Mouse (Mus musculus) mouse embryonic stem cell (cell line): Measurements from ENCODE around the gene Tcta.
"Not testable (repeated sequence)": the region's sequence is repeated elsewhere in the genome, so short reads cannot be mapped to it uniquely, and the experiment has no call there.

Experiments used
- in situ Hi-C, 2 experiments: fragments of 300-500 bp; cut with MboI; formaldehyde crosslinking; loops; 1 replicate in 1 of 2; 3 replicates in 1 of 2; pipeline ENCODE4 v1.14.3; 2019 to 2020; ENCODE audit warnings: low sequenced_read_pairs in 2 of 2, low pct_unique_long_range_greater_than_20kb in 1 of 2, mixed read lengths in 1 of 2; ENCODE audit not compliant: unreplicated experiment in 1 of 2

Gene Tcta

GRCm38 (mm10) chr9:108324784-108325183 lies 18.8 kb upstream of the Tcta start:
- in situ Hi-C loops: no loop called here

DNA sequence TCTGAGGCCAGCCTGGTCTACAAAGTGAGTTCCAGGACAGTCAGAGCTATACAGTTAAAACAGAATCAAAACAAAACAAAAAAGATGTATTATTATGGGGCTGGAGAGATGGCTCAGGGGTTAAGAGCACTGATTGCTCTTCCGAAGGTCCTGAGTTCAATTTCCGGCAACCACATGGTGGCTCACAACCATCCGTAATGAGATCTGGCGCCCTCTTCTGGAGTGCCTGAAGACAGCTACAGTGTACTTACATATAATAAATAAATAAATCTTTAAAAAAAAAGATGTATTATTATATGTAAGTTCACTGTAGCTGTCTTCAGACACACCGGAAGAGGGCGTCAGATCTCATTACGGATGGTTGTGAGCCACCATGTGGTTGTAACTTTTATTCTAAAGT lies 16.1 kb upstream of the Tcta start:
- in situ Hi-C loops: not testable (repeated sequence)

DNA sequence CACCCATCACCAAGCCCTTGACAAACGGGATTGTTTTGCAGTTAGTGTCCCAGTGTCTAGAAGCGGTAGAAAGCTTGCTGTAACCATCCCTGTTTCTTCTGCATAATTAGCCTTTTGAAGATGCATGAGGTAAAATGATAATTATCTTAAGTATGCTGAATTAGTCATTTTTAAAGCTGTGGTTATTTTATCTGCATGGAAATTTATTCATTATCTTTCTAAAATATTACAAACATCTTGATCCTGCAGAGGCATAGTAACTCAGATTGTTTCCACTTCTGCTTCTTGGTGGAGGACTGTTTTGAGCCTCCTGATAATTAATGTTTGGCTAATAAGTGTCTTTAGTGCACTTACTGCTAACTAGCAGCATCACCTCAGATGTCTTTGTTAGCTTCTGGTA lies 12.5 kb upstream of the Tcta start:
- in situ Hi-C loops: no loop called here

DNA sequence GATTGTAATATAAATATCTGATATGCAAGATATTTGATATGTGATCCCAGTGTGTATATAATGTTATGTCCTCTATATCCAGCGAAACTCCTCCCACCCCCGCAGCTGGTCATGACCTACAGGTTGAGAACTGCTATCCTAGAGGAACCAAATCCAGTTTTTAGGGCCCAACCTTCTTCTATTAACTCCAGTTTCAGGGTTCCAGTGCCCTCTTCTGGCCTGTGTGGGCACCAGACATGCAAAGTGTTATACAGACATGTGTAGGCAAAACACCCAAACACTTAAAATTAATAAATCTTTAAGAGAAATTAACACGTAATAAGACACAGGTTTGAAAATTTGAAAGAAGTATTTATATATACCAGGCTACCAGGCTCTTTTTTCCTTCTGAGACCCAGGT lies 11.6 kb upstream of the Tcta start:
- in situ Hi-C loops: no loop called here

DNA sequence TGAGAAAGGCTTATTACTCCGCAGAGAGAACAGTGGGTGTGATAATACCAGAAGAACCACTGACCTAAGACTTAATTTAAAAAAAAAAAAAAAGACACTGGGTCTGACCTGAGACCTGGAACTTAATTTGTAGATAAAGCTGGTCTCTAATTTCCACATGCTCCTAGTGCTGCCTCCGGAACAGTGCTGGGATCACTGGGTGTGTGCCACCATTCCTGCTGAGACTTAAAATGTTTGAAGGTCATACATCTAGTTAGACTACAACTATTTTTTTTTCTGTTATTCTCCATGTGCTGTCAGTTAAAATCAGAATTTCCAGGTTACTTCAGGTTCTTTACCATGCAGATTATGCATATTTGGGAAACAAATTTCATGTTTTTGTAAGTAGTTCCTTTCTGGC lies 2.2 kb upstream of the Tcta start:
- in situ Hi-C loops: no loop called here

GRCm38 (mm10) chr9:108307021-108307807 lies 1.3 kb upstream of the Tcta start:
- in situ Hi-C loops: no loop called here

DNA sequence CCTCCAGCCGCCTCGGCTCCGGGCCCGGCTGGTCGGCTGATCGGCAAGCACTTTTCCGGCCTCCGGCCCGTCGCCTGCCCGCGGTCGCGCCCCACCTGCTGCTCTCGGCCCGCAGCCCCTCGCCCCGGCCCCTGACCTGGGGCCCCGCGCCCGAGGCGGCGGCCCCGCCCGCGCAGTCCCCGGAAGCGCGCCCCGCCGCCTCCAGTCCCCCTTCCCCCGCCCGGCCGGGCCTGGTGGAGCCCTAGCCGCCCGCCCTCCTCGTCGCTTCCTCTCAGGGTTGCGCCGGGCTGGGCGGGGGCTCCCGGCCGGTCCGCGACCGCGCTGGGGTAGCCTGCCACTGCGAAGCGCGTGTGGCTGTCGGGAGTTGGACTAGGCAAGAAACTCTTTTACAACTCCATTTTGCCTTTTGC lies 616 bp upstream of the Tcta start:
- in situ Hi-C loops: no loop called here

- in situ Hi-C loops: no loop called here
Measured at GRCm38 (mm10) chr9:108305170-108305569, 790 bp downstream of the Tcta start.

- in situ Hi-C loops: no loop called here
Measured at GRCm38 (mm10) chr9:108304716-108305115, 1.2 kb downstream of the Tcta start.

GRCm38 (mm10) chr9:108301853-108302252 lies 4.1 kb downstream of the Tcta start:
- in situ Hi-C loops: no loop called here

DNA sequence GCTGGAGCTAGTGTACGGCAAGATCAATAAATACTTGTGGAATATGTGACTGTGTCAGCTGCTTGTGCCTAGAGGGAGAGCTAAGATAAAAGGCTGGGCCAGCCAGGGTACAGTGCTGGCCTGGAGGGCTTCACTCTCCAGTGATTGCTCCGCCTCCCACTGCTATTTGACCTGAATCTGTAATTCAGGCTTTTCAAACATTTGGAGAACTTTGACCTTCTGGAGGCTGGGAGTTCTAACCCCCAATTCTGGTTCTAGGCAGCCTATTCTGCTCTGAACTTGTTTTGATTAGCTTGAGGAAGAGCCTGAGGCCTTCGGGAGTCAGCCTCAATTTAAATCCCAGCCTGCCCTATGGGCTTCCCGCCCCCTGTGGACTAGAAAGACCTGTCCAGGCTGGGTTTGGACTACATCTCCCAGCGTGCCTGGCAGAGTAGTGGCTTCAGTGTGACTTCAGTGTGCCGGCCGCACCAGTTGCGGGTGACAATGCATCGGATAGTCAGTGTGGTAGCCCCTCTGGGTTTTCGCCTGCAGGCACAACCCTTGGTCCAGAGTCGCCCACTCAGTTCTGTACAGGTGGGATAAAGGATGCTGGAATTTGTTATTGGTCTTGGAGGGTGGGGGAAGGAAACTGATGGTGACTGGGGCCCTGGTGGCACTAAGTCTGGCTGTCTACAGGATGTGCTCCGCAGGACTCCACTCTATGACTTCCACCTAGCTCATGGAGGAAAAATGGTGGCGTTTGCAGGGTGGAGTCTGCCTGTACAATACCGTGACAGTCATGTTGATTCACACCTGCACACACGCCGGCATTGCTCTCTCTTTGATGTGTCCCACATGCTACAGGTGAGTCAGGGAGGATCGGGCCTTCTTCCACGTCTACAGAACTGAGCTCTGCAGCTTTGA lies 9.3 kb downstream of the Tcta start, which contains the start of gene Amt:
Gene Amt (plus strand): TSS at position 401 of the 903 bp plus-strand sequence.
- in situ Hi-C loops: no loop called here

GRCm38 (mm10) chr9:108290773-108291172 lies 15.2 kb downstream of the Tcta start:
- in situ Hi-C loops: no loop called here

- in situ Hi-C loops: no loop called here
Measured at GRCm38 (mm10) chr9:108290016-108290750, 15.8 kb downstream of the Tcta start, which contains the start of gene Nicn1. Gene Nicn1 (plus strand): TSS chr9:108290429.

DNA sequence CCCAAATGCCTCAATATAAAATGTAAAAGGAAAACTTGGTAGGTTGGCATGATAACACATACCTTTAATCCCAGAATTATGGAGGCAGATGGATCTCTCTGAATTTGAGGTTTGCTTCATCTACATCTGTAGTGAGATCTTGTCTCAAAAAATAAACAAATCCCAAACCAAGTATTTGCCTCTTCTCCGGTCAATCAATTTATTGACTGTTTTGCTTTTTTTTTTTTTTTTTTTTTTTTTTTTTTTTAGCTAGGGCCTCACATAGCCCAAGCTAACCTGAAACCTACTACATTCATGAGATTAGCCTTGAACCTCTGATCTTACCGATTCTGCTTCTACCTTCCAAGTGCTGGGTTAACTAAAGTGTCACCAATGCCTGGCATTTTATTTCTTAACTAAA lies 16.6 kb downstream of the Tcta start:
- in situ Hi-C loops: no loop called here

- in situ Hi-C loops: not testable (repeated sequence)
Measured at GRCm38 (mm10) chr9:108287526-108288238, 18.3 kb downstream of the Tcta start.

DNA sequence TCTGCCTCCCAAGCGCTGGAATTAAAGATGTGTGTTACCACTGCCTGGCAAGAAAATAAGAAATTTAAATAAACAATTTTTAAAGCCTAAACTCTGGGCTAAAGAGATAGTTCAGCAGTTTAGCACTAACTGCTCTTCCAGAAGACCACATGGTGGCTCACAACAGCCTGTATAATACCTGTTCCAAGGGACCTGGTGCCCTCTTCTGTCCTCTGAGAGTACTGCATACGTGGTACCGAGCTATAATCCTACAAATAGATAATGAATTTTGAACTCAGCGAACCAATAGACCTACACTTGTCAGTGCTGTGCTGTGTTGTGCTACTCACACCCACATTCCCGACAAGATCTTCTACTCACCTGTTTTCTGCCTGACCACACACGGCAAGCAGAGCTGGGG lies 21.6 kb downstream of the Tcta start:
- in situ Hi-C loops: no loop called here

DNA sequence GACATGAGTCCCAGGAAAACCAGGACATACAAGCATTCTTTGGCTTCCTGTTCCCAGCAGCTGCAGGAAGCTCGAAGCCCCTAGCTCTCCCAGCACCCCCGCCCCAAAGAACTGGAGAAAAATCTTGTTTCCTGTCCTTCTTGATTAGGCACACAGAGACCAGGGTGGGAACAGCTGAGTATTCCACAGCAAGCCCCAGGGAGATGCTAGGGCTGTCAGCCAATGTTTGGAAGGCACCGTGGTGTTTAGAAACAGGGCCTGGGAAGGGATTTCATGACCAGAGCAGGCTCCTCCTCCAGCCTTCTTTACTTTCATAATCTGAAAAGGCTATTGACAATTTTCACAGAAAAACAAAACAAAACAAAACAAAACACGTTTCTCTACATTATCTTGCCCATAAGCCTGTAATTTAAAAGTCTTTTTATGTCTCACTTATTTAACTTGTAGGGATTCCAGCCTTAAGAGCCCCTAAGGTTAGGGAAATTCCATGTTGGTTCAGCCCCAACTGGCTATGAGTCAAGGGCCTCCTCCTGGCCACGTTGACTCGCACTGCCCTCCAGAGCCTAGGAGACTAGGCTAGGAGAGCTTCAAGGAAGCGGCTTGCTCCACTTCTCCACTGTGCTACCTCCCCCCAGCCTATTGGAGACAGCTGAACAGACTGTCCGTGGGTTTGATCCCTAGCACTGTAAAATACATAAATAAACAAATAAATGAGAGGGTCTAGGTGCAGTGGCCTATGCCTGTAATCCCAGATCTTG lies 25.7 kb downstream of the Tcta start:
- in situ Hi-C loops: no loop called here
